Mouse (Mus musculus) cerebellum, postnatal 4 days (tissue): ENCODE data around the gene Mylk.

Experiments
- DNase-seq, 2 experiments: peaks; one replicate each; pipeline ENCODE4 v3.0.0; 2022; ENCODE audit warnings: low spot score in 2 of 2, mixed read lengths in 1 of 2

Mylk gene

DNA sequence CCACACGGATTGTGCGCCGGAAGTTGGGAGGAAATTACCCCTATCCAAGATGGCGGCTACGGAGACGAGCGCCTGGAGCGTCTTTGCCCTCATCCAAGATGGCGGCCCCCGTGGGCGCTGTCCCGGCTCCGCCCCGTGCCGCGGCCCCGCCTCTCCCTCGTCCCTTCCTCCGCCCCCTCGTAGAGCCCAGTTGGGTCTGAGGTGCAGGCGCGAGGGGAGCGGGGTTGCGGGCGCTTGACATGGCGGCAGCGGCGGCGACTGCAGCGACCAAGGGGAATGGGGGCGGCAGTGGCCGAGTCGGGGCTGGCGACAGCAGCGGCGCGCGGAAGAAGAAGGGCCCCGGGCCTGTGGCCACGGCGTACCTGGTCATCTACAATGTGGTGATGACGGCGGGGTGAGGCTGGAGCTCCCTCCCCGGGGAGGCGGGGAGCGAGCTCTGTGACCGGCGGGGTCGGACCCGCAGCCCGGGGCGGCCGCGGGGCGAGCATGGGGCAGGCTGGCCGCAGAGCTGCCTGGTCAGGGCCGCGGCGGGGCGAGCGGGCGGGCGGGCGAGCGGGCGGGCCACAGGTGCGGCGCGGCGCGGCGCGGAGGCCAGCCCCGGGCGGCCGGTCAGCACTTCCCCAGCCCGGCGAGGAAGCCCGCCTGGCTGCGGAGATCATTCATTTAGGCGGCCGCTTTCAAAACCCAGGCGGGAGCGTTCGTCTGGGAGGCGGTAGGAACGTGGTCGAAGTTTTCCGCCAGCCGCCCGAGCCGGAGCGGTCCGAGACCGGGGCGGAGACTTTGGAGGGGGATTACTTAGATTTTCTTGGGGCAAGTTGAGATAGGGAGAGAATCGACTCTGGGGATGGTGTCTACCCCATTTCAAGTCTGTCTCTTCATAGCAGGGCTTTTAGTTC is 277.5 kb downstream of the Mylk start, which contains the start of gene Hacd2:
TSS of gene Hacd2 (plus strand) at position 187 of the 896 bp plus-strand sequence.
- DNase-seq = peak; percentile 87 to 94

- DNase-seq = no peak
Observed at GRCm38 (mm10) chr16:35023138-35023735, 278.2 kb downstream of the Mylk start.

- DNase-seq = no peak
Observed at GRCm38 (mm10) chr16:35024300-35024699, 279.3 kb downstream of the Mylk start.

DNA sequence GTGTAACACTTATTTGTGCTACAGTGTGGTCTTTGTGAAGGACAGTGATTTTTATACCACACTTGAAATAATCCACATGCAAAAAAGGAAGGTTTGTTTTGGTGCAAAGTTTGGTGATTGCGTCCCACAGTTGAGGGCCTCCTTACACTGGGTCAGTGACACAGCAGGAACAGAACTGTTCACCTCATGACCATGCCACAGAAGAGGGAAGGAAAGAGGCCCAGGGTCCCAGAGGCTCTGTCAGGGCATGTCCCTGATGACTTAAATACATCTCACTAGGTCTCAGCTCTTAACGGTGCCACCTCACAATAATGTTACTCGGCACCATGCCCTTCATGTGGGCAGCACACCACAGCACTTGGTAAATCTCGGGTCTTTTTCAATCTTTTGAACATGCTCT is 280.3 kb downstream of the Mylk start:
- no peak for DNase-seq

GRCm38 (mm10) chr16:35033241-35033640 is 288.2 kb downstream of the Mylk start:
- no peak for DNase-seq

- no peak for DNase-seq
Observed at GRCm38 (mm10) chr16:35033809-35034577, 289.0 kb downstream of the Mylk start.

DNA sequence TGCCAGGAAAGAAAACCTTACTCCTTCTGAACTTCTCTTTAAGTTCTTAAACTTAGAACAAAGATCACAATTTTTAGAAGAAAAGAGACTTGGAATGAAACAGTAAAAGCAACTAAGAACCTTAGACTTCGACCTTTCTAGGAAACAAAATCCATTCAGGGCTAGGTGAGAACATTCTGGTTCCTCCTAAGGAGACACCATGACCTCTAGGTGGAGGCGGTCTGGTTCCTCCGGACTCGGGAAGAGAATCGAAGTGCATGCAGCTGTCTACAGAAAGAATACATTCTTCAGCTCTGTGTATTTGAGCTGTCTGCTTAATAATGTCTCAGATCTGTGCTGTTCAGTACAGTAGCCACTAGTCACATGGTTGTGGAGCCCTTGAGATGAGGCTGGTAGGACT is 290.0 kb downstream of the Mylk start:
- DNase-seq = no peak

DNA sequence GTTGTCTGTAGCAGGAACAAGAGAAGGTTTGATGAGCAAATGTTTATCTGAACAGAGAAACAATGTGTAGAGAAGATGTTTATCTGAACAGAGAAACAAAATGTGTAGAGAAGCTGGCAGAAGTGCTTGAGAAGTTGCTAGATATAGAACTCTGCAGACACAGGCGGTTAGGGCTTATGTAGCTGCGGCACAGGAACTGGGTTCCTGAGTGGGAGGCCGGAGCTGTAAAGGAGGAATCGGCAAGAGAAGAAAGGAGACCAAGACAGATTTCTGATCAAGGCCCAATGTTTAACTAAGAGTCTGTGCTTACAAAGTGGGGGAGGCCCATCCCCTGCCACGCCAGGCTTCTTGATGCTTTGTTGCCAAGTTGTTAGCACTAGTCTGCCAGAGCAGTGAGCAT is 291.7 kb downstream of the Mylk start:
- no peak for DNase-seq

- no peak for DNase-seq
Observed at GRCm38 (mm10) chr16:35038343-35039057, 293.5 kb downstream of the Mylk start.

GRCm38 (mm10) chr16:35040154-35040553 is 295.1 kb downstream of the Mylk start:
- no peak for DNase-seq

DNA sequence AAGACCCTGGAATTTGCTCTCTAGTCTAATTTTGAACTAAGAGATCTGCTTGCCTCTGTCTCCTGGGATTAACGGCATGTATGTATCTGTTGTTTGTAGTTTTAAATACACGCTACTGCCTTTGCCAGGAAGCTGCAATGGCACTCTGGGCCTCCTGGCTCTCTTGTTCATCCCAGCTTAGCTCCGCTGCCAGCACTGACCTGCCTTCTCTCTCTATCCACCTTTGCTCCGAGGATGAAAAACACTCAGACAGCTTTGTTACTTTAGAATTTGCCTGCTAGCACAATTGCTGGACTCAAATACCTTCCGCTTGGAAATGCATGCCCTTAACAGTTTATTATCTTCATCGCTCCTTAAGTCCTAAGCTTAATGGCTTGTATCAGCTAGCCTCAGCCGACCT is 296.0 kb downstream of the Mylk start:
- no peak for DNase-seq

GRCm38 (mm10) chr16:35046081-35046775 is 301.2 kb downstream of the Mylk start:
- DNase-seq = no peak

DNA sequence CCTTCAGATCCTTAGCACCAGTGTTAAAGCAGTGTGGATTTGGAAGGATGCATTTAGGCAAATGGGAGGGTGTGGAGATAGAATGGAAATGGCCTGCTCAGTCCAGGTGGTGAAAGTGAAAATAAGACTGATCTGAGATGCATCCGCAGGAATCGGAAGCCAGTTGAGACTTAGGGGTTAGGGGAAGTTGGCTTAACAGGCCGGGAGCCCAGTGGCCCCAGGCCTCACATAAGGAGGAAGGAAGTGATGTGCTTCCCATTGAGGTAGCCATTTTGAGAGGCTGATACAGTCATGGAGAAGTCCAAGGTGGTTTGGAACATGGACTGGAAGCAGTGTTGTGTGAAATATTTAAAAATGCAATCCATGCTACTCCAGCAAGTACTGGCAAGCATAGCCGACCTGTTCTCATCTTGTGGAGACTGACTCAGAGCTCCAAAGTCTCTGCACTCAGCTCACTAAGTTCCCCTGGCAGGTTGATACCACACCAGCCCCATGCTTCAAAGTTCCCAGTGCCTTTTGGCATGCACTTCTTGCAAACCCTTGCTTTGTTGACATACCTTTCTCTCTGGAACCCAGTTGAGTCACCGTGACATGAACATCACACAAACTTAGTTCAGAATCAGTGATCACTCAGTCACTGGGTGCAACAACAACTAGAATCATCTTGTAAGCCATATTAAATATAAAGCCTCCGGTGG is 302.4 kb downstream of the Mylk start:
- DNase-seq = no peak

GRCm38 (mm10) chr16:35051066-35051465 is 306.1 kb downstream of the Mylk start:
- peak in 1 of 2 experiments; percentile 23 for DNase-seq
